Mouse (Mus musculus): ENCODE measurements around the gene Cryz. TPM values are rescaled to one million over a fixed set of nuclear protein-coding genes. Genes with fewer than 3 reads are reported as not detected.

Cryz gene
- total RNA-seq (2022), result 10 to 100 TPM; 18.4 to 26.9 (median 20.8) TPM

DNA sequence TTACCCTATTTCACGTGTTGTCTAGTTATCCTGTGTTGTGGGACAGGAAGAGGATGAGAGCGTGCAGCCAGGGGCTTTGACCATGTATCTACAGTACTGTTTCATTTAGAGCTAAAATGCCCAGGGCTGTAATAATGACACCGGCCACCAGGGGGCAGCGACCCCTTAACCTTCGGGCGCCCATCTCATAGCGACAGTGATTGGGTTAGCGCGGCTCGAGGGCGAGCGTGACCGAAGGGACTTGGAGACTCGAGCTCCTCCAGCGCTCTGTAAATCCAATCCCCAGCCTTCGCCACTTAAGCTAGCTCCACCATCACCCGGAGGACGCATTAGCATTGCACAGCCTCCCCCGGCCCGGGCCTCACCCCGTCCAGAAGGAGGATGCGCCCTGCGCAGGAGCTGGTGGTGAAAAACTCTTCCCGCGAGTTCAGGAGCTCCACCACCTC, at the start of gene Cryz:
Gene Cryz (plus strand): TSS at position 224 of the 446 bp plus-strand sequence.
- DNase-seq (ENCODE audit: low spot score in 2 of 2), result peak; percentile 85 to 99

- no peak for DNase-seq (ENCODE audit: low spot score in 2 of 2)
Observed at GRCm38 (mm10) chr3:154547549-154548426, 48.7 kb upstream of the Cryz start.

GRCm38 (mm10) chr3:154548868-154549301, 47.6 kb upstream of the Cryz start:
- DNase-seq (ENCODE audit: low spot score in 2 of 2), result no peak

DNA sequence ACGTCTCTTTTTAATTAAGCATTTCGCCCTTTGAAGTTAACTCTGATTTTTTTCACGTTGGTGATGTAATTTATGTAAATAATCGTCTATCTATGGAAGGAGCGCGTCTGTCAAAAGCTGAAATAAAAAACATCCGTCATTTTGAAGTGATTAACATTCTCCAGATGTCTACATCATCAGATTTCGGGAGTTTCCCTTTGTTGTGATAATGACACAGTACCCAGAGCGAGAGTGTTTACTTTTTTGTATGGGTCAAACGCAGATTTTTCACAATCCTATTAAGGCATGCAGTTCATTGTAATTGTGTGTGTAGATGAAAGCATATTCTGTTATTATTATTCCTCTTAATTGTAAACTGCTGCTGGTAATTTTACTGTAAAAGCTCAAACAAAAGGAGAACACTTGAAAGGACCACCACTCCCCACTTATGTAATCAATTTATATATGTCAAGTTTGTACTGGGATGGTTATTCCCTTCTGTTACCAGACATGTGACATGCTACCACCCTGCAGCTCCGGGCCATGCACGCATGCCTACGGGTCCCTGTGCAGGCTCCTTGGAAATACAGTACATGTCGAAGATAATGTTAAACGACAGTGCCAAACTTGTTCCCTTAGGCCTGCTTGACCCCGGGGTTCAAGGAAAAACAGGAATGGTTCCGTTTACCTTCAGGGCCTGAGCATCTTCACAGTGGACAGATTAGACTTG, 46.0 kb upstream of the Cryz start:
- no peak for DNase-seq (ENCODE audit: low spot score in 2 of 2)

GRCm38 (mm10) chr3:154551035-154551411, 45.5 kb upstream of the Cryz start:
- DNase-seq (ENCODE audit: low spot score in 2 of 2), result no peak

- no peak for DNase-seq (ENCODE audit: low spot score in 2 of 2)
Observed at GRCm38 (mm10) chr3:154562192-154562591, 34.3 kb upstream of the Cryz start.

DNA sequence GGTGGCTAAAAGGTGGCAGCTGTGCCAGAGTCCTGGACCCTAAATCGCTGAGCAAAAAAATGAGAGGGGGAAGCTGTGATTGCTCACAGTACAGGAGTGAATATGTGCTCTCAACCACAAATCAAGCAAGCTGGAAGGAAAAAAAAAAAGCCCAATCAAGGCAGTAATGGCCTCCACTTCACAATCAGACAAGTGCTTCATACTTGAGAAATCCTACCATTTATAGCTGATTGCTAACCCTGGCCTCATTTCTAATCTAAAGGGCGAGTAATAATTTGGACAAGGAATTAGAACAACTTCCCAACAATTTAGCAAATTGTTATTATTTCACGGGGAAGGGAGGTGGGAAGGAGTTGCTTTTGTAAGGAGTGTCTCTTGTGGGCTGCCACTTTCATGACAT, 31.1 kb upstream of the Cryz start:
- DNase-seq (ENCODE audit: low spot score in 2 of 2), result no peak

DNA sequence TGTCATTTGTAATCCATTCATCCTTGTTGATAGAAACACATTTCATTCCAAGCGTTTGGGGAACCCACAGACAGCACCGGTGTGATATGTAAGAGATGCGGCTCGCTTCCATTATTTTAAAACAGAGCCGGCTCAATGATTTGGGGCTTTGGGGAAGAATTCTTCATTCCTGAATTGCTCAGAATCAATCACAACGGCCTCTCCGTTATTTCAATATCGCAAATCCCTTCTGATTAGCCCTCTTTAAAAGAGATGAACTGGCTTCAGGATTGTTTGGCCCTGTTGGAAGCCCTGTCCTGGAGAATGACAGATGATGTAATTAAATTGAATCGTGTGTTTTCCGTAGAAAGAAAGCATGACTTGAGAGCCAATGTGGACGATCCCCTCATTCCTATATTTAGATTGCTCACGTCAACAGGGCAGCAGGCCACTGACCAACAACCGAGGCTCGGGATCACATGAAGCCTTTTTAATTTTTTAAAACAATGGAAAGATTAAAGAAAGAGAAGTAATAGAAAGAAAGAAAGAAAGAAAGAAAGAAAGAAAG, 26.4 kb upstream of the Cryz start:
- no peak for DNase-seq (ENCODE audit: low spot score in 2 of 2)

- no peak for DNase-seq (ENCODE audit: low spot score in 2 of 2)
Observed at GRCm38 (mm10) chr3:154570786-154571185, 25.7 kb upstream of the Cryz start.

- peak in 1 of 2 experiments; percentile 34 for DNase-seq (ENCODE audit: low spot score in 2 of 2)
Observed at GRCm38 (mm10) chr3:154572341-154572972, 24.1 kb upstream of the Cryz start.

- no peak for DNase-seq (ENCODE audit: low spot score in 2 of 2)
Observed at GRCm38 (mm10) chr3:154573666-154574065, 22.8 kb upstream of the Cryz start.

- DNase-seq (ENCODE audit: low spot score in 2 of 2), result no peak
Observed at GRCm38 (mm10) chr3:154577895-154578294, 18.6 kb upstream of the Cryz start.

DNA sequence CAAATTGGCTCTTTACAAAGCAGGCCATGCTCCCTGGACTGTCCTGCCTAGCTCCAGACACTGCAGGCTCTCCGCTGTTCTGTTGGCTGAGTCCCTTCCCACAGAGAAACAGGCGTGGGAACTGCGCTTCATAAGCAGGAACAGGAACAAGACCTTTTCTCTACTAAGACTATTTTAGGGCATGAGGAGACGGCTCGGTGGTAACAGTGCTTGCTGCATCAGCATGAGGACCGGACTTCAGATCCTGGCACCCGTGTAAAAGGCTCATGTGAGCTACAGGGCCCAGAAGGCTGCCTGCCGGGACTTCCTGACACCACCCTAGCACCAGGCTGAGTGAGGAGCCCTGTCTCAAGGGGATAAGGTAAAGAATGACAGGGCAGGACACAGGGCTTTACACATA, 12.2 kb upstream of the Cryz start:
- DNase-seq (ENCODE audit: low spot score in 2 of 2), result no peak

DNA sequence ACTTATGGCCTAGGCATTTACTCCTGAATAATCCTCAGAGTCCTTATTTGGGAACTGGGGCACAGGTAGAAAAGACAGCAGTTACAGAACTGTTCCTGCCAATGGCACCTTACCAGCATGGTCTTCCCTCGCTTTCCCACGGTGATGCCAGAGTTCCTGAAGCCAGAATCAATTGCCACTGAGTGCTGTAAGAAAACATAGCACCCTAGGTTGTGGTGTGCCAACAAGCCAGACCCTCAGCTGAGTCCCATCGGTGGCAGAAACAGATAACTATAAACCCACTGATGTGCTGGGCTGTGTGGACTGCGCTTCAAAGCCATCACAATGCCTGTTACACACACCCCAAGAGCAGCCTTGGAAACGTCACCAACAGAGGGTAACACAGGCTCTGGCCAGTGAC, 5.5 kb upstream of the Cryz start:
- DNase-seq (ENCODE audit: low spot score in 2 of 2), result no peak

DNA sequence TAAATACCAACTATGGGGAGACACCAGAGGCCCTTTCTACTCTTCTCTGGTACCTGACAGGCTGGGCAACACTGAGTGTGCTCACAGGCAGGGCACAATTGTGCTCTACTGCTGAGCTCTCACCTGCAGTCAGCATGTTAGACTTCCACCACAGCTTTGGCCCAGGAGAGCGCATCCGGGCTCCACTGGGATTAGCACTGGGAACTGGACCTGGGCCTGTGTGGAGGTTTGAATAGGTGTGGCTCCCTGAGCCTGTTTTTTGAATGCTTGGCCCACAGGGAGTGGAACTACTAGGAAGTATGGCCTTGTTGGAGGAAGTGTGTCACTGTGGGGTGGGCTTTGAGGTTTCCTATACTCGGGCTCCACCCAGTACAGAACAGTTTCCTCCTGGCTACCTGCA, 4.9 kb upstream of the Cryz start:
- no peak for DNase-seq (ENCODE audit: low spot score in 2 of 2)

- no peak for DNase-seq (ENCODE audit: low spot score in 2 of 2)
Observed at GRCm38 (mm10) chr3:154593596-154593995, 2.9 kb upstream of the Cryz start.

DNA sequence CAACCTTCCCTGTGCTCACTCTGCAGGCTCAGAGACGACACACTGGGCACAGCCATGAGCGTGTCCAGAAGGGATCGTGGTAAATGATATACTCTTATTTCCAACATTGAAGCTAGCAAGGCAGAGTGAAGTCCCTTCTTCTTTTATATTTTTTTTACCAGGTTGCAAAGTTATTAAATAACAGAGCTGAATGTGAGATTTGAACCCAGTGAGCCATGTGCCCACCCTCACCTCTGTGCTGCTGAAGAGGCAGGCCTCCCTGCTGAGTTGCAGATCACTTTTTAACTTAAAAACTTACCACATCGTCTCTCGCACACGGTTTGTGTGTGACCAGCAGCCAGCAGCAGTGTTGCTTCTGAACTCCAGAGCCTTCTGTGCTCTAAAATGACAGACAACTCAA, 2.4 kb upstream of the Cryz start:
- DNase-seq (ENCODE audit: low spot score in 2 of 2), result no peak

DNA sequence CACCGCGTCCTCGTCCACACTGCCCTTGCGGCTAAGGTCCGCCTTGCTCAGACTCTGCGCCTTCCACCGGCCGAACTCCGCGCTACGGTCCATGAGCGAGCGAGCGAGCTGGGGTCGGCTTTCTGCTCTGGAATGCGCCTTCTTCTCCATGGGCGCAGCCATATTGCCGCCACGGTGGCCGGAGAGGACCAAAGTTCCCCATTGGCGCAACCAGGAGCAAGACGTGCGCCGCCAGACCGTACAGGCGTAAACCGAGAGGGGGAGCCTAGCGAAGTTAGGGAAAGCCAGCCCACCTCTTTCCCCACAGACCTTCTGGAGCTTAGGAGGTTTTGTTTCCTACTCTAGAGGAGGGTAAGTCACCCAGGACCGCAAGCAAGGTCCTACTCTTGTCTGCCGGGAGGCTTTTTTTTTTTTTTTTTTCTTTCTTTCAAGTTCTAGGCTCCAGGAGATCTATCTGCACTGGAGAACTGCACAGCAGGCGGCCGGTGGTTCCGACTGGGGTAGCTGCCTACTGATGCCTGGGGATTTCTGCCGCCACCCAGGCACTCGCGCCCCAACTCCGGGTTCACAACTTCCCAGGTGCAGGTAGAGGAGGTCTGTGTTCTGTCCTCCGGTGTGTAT, 533 bp downstream of the Cryz start, which contains the start of gene Tyw3:
Gene Tyw3 (minus strand): TSS at position 171 of the 621 bp plus-strand sequence.
- DNase-seq (ENCODE audit: low spot score in 2 of 2), result peak; percentile 94 to 99

DNA sequence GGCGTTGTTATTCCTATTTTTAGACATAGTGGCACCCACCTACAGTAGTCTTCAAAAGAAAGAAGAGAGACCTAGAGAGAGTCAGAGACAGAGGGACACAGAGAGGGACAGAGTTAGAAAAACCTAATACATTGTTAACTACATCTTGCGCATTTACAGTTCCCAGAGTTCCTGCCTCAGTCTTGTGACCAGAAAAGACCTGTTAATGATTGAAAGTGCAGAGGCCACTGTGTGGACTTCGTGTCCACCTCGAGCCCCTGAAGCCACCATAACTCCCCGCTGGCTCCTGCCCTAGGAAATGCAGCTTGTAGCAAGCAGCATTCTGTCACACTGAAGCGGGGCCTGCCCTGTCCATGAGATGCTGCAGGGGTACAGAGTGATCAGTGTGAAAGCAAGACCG, 1.1 kb downstream of the Cryz start:
- no peak for DNase-seq (ENCODE audit: low spot score in 2 of 2)

- no peak for DNase-seq (ENCODE audit: low spot score in 2 of 2)
Observed at GRCm38 (mm10) chr3:154602141-154602540, 5.6 kb downstream of the Cryz start.

DNA sequence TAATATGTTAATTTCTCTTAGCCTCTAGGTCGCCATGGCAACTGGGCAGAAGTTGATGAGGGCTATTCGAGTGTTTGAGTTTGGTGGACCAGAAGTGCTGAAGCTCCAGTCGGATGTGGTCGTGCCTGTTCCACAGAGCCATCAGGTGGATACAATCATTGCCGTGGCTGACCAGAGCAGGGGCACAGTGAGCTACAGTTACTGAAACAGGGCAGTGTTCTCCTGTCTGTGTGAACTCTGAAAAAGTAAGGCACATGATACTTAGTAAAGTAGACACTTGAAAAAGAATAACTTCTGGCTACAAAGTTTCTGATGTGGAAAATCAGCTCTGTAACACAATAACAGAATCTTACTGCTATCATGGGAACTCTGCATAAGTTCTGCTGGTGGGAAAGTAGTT, 8.4 kb downstream of the Cryz start:
- no peak for DNase-seq (ENCODE audit: low spot score in 2 of 2)
